Mouse (Mus musculus) kidney, adult 11 months (tissue): Measurements from ENCODE around the gene Gm49383.
A peak's percentile ranks its signal among the peaks of the same experiment; 100 is the strongest.

Experiments
- DNase-seq: peaks from one replicate; pipeline ENCODE4 v3.0.0; 2022

Gene Gm49383

DNA sequence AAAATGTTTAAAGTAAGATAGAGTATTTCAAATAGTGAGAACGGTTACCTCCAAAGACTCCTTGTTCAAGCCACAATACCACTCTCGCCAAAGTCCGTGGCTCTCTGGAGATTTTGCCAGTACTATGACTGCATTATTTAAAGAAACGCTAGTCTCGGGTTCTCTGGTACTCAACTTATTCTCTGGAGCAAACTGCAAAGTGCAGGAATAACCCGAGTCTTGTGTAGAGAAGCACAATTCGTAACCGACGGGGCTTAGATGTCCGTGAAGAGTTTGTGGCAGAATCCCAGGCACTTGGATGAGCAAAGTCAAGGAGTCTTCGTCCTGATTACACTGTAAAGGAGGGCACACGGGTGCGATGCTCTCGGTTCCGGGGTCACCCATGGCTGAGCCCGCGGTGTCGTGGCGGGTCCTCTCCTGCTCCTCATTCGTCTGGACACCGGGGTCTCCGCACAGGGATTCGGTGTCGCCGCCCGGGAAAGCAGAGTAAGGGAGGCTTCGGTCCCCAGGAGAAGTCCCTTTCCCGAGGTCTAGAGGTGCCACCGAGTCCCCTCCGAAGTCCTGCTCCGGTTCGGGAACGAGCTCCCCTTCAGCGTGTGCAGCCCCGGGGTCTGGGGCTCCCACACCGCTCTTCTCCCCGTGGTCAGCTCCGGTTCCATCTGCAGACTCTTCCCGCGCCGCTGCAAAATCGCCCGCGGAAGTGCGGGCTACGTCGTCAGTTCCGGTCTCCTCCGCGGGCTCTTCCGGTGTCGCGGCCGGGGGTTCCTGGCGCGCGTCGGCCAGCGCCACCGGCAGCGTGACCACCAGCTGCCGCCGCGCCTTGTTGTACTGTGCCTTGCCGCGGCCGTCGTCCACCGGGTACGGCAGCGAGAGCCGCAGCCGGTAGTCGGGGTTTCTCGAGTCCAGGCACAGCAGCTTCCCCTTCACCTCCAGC is at the start of gene Gm49383:
TSS of gene Gm49383 (minus strand) at position 661 of the 934 bp plus-strand sequence.
- peak; percentile 47 for DNase-seq

DNA sequence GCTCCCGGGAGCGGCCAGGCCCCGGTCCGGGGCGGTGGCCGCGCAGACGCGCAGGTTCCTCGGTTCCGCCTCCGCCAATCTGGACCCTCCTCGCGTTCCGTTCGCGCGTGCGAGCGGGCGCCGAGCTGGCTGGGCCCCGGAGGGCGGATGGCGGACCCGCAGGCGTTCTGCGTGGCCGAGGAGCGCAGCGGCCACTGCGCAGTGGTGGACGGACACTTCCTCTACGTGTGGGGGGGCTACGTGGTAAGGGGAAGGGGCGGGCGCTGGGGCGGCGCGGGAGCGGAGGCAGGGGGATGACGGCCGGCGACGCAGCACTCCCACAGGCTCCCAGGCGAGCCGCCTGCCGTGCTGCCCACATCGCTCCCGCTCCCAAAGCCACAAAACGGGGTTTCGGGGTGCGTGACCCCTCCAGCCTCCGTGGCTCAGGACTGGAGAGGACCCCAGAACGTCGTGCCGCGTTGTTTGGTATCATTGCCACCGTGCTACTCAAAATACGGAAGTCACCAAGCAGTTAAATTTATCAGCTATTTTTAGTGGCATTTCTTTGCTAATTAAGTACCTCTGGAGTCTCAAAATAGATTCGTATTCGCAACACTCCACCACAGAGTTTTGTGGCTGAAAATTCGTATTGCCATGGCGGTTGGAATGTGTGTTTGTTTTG is 45.0 kb upstream of the Gm49383 start:
- DNase-seq = peak; percentile 47

DNA sequence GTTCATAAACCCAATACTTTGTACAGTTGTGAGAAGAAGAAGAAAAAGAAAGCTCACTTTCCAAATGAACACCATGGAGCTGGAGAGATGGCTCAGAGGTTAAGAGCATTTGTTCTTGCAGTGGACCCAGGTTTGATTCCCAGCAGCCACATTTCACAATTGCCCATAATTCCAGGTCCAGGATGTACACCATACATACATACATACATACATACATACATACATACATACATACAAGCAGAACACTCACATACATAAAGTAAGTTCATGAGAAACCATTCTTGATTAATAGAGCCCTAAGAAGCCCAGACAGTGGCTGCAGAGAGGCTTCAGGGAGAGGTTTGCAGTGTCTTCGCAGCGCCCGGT is 44.5 kb upstream of the Gm49383 start:
- DNase-seq = no peak

DNA sequence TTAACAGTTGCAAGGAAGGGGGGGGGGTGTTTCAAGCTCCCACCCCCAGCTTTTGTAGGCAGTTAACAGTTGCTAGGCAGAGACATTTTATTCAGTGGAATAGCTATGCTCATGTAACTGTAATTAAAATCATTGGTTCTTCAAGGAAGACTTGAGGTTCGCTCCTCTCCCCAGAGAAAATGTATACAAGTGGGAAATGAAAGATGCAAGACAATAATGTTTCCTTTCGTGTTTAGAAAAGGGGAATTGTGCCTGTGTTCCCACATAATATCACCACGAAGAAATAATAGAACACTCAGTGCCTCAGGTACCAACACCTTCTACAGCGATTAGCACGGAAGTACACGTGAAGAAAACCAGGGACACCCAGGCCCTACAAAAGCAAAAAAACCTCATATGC is 44.0 kb upstream of the Gm49383 start, which contains the start of gene Klhdc1:
TSS of gene Klhdc1 (plus strand) at position 301 of the 400 bp plus-strand sequence.
- no peak for DNase-seq

DNA sequence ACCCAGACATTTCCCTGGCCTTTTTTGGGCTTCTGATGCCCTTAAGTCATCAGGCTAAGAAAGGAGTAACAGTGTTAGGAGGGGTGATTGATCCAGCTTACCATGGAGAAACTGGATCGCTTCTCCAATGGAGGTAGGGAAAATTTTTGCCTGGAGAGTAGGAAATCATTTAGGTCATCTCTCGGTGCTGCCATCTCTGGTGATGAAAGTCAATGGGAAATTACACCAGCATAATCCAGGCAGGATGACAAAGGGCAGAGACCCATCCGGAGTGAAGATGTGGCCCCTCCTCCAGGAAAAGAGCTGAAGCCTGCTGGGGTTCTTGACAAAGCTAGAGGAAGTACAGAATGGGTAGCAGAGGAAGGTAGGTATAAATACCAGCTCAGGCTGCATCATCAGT is 41.4 kb upstream of the Gm49383 start:
- no peak for DNase-seq

DNA sequence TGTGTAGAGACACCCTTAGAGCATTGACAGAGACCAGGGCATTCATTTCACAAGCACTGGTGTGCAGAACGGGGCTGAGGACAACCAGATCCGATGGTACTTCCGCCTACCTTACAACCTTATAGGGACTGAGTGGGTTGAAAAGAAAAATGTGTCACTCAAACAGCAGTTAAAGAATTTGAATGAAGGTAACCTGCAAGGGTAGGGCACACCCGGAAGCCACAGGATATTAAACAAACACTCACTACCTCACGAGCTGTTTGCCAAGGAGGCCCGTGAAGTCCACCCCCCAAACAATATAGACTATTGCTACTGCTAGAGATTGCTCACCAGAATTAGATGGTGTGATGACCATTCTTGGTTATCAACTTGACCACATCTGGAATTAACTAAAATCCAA is 38.9 kb upstream of the Gm49383 start:
- no peak for DNase-seq

DNA sequence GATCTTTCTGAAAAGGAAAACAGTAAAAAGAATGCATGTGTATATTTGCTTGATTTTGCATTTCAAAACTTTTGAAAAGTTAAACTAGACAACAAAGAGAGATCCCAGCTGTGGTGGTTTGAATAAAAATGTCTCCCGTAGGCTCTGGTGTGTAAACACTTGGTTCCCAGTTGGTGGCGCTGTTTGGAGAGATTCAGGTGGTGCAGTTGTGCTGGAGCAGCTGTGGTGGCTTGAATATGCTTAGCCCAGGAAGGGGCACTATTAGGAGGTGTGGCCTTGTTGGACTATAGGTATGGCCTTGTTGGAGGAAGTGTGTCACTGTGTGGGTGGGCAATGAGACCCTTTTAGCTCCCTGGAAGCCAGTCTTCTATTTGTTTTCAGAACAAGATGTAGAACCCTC is 32.3 kb upstream of the Gm49383 start:
- DNase-seq = no peak

DNA sequence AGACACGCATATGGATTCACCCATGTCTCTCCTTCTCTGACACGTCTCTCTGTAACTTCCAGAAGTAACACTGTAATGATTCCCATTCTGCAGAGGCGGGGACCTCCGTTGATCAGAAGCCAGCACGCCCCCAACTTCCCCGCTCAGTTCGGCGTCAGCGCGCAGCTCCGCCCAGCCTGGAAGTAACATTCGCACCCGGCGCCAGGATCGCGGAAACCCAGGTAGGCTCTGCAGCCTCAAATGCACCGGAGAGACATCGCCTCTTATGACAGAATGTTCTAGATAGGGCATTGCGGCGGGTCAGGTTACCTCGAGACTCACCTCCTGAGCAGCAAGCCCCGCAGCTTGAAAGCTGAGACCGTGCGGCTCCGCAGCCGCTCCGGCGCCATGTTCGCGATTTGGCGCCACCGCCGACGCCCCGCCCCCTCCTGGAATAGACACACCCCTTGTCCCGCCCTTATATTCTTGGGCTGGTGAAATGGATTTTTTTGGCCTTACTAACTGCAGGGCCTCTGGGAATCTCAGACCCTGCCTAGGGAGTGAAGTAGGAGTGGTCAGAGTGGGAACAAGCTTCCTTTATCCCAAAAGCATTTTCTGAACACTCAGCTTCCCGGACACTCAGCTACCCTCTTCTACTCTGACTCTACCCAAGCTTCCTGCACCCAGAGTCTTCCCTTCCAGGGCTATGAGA is 31.0 kb upstream of the Gm49383 start, which contains the start of gene Pole2:
TSS of gene Pole2 (minus strand) at position 420 of the 691 bp plus-strand sequence.
- DNase-seq = peak; percentile 79

DNA sequence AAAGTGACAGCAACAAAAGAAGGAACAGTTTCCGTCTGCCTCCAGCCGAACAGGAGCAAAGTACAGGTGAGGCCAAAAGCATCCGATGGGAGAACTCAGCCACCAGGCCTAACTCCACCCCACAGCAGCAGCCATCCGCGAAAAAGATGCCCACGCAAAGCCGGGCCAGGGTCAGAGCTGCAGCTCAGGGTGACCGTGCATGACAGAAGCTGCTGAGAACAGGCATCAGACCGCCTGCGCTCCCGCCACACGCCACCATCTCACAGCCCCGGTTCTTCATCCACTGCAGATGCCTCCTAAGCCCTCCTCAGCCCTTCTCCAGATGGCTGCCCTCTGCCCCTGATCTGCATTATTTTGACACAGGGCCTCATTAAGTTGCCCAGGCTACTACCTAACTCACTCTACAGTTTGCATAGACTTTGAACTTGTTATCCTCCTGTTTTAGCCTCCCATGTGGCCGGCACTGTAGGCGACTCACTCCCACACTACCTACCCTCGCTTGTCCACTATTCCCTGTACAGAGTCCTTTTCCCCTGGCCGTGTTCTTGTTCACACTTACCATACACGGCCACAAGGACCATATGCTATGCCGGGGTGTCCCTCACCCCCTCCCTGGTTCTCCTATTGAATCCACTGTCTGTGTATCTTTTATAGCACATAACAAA is 23.8 kb upstream of the Gm49383 start:
- DNase-seq = no peak

DNA sequence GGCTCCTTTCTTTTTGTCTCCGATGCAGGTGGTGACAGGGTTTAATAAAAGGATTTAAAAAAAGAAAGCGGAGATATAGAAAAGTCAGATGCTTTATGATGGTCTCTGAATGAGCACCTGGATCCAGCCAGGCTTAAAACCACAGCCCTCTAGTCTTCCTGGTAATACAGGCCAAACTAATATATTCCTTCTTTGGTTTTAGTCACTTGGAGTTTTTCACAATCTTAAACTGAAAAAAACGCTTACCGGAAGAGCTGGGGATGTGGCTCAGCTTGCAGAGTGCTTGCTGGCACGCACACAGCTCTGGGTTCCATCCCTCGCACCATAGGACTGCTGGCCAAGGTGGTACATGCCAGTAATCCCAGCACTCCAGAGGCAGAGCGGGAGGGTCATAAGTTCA is 19.7 kb upstream of the Gm49383 start:
- DNase-seq = no peak

DNA sequence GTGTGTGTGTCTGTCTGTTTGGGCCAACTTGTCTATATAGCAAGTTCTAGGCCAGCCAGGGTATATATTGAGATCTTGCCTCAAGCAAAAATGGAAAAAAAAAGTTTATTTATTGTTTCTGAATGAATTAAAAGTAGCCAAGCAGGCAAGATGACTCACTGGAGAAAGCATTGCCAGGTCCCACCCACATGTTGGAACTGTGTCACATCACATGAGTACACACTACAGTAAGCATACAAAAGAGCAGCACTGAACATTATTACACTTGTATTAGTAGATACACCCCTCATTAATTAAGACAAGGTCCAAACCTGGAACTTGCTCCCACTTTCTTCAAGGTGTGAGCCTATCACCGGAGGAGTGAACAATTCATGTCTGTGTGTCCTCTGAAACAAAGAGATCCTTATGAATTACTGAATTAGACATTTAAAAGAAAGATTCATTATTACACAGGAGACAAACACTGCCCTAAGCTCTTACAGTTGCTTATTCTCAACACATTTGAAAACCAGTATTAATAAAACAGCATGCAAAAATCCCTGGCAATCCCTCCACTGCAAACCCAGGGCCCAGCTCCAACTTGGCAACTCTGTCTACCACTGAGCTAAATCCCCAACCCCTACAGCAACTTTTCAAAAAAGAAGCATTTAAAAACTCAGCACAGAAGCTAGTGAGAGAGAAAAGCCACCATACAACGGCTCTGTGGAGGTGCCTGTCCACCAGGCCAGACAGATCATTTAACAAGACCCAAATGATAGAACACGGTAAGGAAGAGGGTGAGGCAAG is 18.3 kb upstream of the Gm49383 start:
- no peak for DNase-seq

DNA sequence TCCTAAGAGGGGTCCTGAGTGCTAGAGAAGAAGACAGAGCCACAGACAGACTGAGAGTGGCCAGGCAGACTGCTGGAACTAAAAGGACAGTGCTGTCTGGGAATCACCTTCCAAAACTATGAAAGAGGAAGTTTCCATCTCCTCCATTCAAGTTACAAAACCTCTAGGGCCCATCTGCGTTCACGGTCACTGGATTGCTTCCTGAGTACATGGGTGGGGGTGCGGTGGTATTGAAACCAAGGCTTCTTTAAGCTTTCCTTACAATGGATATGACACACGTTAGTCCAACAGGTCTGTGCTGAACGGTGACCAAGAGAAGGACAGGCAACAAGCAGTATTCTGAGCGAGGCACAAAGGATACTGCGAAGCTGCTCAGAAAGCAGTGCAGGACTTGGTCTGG is 17.5 kb upstream of the Gm49383 start:
- DNase-seq = no peak

DNA sequence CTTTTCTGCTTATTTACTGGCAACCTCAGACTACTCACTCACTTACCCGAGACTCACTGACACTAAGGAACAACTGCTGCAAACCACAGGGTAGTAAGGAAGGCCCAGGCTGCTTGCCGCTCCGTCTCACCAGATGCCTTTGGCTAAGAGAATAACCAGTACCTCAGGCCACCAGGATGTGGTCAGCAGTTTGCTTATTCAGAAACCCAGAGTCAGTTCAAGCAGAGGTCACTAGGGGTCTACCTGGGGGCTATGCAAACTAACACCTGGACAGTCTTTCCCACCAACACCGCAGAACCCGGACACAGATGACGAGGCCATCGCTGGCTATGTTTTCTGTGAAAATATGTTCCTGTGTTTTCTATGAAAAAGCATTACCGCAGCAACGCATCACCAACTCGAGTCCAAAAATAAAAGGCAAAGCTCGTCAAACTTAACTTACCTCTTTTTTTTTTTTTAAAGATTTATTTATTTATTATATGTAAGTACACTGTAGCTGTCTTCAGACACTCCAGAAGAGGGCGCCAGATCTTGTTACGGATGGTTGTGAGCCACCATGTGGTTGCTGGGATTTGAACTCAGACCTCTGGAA is 16.4 kb upstream of the Gm49383 start:
- DNase-seq = no peak

DNA sequence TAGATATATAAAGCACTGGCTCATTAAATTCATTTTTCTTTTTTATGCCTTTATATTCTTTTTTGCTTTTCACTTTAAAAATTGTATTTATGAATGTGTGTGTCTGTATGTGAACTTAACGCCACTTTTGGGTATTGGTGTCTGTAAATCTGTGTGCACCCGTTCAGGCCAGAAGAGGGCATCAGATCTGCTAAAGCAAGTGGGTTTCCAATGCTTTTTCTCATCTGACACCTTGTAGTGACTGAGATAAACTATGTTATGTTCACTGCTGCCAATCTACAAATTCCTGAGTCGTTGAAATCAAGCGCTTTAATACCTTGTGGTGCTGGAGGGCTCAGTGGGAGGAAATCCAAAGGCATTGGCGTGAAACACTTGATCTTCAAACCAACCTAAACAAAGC is 14.2 kb upstream of the Gm49383 start:
- DNase-seq = no peak

DNA sequence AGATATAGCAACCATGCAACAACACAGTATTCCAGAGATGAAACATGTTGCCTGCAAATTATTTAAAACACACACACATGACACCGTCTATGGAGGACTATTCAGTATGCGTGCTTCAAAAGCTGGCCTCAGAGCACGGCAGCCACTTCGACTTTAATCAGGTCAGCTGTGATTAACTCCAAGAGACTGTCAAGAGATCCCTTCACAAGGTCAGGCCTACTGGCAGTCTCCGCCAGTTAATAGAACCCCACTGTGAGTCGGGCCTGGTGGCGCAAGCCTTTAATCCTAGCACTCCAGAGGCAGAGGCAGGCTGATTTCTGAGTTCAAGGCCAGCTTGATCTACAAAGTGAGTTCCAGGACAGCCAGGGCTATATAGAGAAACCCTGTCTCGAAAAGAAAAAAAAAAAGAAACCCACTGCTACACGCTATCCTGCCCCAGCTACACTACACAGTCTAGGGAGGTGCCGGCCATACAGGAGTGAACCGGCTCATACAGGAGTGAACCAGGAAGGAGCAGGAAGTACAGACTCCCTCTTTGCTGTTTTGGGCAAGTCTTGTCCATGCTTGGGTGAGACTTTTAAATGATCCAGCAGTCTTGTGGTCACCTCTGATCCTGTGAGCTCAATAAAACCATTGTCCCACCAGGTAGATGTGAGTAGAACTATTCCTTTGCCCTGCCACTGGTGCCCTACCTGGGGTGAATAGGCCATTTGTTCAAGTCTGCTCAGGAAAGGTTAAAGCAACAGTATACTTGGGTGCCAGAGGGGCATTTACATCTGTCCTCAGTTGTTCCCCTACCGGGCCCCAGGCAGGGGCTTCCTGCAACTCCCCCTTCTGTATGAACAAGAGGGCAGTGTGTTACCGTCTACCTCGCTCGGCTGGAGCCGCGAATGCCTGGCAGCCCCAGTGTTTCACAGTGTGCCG is 13.4 kb upstream of the Gm49383 start:
- no peak for DNase-seq

DNA sequence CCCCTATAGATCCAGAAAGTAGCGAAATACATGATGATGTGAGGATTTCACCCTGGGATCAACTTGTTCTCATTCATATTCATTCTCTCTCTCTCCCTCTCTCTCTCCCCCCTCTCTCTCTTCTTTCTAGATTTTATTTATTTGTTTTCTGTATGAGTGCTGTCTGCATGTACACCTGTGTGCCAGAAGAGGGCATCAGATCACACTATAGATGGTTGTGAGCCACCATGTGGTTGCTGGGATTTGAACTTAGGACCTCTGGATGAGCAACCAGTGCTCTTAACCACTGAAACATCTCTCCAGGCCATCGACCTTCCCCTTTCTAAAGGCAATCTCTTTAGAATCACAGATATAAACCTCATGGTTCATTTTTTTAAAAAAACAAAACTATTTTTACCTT is 11.6 kb upstream of the Gm49383 start:
- no peak for DNase-seq

DNA sequence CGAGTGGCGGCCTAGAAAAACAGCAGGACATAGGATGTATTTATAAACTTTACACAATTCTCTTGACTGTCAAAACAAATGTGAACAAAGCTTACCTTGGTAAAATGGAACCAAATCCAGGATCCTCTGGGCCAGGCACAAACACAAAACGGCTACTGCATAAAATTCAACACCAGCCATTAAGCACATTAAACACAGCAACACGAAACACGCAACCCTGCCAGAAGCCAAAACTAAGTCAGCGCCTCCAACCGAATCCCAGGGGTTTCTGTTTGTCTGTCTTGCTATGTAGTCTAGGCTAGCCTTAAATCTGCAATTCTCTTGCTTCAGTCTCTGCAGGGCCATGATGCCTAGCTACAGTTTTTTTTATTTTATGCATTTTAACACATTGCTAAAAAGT is 11.0 kb upstream of the Gm49383 start:
- DNase-seq = no peak

DNA sequence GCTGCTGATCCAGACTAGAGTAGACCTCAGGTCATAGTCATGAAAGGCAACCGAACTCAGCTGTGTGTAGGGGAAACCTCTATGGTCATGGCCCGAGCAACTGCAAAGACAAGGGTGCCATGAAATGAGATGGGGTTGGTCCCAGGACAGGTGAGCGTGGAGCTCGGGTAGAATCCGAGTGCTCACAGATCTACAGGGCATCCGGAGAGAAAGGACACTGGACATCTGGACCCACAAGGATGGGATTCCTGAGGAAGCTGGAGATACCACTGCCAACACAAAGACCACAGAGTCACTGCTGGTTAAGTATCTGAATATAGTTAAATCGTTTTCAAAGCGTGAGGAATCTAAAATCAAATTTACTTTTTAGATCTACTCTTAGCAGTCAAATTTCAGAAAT is 10.5 kb upstream of the Gm49383 start:
- no peak for DNase-seq

DNA sequence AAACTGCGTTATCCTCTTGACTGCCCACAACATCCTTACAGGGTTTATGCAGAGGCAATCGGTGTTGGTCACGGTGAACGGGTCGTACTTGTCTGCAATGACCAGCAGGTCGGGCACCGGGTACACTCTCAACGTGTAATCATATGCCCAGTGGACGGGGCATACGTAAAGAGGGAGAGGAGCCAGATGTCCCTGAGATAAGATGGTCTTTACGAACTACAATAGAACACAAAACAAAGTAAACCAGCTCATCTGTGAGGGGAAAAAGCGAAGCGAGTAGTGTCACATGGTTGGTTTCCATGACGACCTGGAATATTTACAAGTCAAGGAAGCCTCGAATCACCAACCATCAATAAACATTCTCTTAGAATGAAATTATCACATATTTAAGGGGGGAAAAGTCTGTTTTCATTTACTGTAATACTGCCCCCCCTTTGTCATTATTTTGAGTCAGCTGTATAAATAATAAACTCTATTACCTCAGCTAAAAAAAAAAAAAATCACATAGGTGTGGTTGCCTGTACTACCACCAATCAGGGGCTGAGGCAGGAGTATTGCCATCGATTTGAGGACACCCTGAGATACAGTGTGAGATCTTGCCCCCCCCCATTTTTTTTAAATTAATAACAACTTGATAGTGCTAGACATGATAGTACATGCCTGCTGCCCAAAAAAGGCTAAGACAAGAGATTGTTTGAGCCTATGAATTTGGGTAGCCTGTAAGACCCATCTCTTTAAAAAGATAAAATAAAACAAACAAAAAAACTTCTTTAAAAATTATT is 7.3 kb upstream of the Gm49383 start, which contains the start of gene Gm49384:
TSS of gene Gm49384 (minus strand) at position 216 of the 782 bp plus-strand sequence.
- no peak for DNase-seq

DNA sequence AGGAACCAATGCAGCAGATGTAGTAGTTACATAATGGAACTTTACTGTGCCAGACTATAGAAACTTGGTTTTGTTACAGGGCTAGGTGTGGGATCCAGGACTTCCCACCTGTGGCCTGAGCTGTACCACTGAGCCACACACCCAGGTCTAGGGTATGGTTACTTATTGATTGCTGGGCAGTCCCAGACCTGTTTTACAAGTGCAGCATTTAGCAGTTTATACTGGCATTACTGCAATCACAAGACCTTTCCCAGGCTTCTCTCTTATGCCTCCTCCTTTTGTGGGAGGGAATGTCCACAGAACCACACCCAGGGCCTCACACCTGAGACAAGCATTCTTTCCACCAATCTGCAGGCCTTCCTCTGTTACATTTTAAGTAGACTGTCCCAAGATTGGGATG is 2.1 kb upstream of the Gm49383 start:
- no peak for DNase-seq
